Mouse (Mus musculus) midbrain, postnatal 0 days (tissue): ENCODE measurements around the gene Sp6. TPM values are rescaled to one million over a fixed set of nuclear protein-coding genes. Genes with fewer than 3 reads are reported as not detected.

Source experiments
- ATAC-seq: fragments of 200-750 bp; cut with Nextera tagmentation; 2 replicates; pipeline ENCODE4 v1.8.0; 2017; ENCODE audit warnings: moderate number of reproducible peaks, mild to moderate bottlenecking, moderate TSS enrichment, moderate library complexity; ENCODE audit not compliant: low FRiP score
- DNase-seq: peaks from one replicate; pipeline ENCODE4 v3.0.0-alpha.2; 2015; ENCODE audit warnings: low spot score
- H3K27ac ChIP-seq: fragments of 300-500 bp; sonication (generic); 2 replicates; pipeline ENCODE4 v1.5.1; 2014; ENCODE audit warnings: low read depth, mild to moderate bottlenecking, low read length, mixed read lengths
- H3K27me3 ChIP-seq: fragments of 300-500 bp; sonication (generic); 2 replicates; pipeline ENCODE4 v1.6.1; 2014; ENCODE audit warnings: low read length, control low read depth, mixed read lengths; ENCODE audit not compliant: insufficient read depth
- H3K36me3 ChIP-seq: fragments of 300-500 bp; sonication (generic); 2 replicates; pipeline ENCODE4 v1.6.1; 2014; ENCODE audit warnings: low read length, control low read depth, mixed read lengths; ENCODE audit not compliant: insufficient read depth
- H3K4me1 ChIP-seq: fragments of 300-500 bp; sonication (generic); 2 replicates; pipeline ENCODE4 v1.6.1; 2014; ENCODE audit warnings: mild to moderate bottlenecking, control low read depth, antibody characterized with exemption, low read length, mixed read lengths; ENCODE audit not compliant: insufficient read depth
- H3K4me2 ChIP-seq: fragments of 300-500 bp; sonication (generic); 2 replicates; pipeline ENCODE4 v1.6.1; 2014; ENCODE audit warnings: low read depth, mild to moderate bottlenecking, low read length, mixed read lengths; ENCODE audit not compliant: poor library complexity, severe bottlenecking
- H3K4me3 ChIP-seq: fragments of 300-500 bp; sonication (generic); 2 replicates; pipeline ENCODE4 v1.5.1; 2014; ENCODE audit warnings: low read depth, mild to moderate bottlenecking, low read length, moderate library complexity
- H3K9ac ChIP-seq: fragments of 300-500 bp; sonication (generic); replicated peaks from 2 replicates; pipeline ENCODE4 v1.6.1; 2014; ENCODE audit warnings: mild to moderate bottlenecking, low read length, moderate library complexity, mixed read lengths; ENCODE audit not compliant: poor library complexity, severe bottlenecking
- H3K9me3 ChIP-seq: fragments of 300-500 bp; sonication (generic); 2 replicates; pipeline ENCODE4 v1.6.1; 2016; ENCODE audit warnings: low read length, control low read depth
- CTCF ChIP-seq: IDR thresholded peaks from 2 replicates; pipeline ENCODE4 v1.5.1; 2016; ENCODE audit warnings: antibody characterized with exemption, mild to moderate bottlenecking
- WGBS: fragments of 180-500 bp; shearing (Covaris S2); extraction: QIAGEN DNeasy Blood & Tissue Kit; methylation state at CpG from one replicate; pipeline ENCODE4 v1.1.7; 2014; 5-methylcytosine and 5-hydroxymethylcytosine counted together
- polyA plus RNA-seq: library from polyadenylated mRNA; unstranded; fragments of >200 nt; fragmentation: Nextera tagmentation; extraction: Ambion mirVana; gene quantifications from 2 replicates; pipeline ENCODE4 v1.2.1, GENCODE M21; 2015
- total RNA-seq: library from RNA; depleted of rRNA; stranded (reverse); fragments of >200 nt; gene quantifications from 2 replicates; pipeline ENCODE4 v1.2.3, GENCODE M21; 2014

The Sp6 gene
- total and polyA plus RNA-seq, 2 experiments from 2014 or later: 0.33 to 0.51 TPM

GRCm38 (mm10) chr11:97031977-97032376 is 18.8 kb downstream of the Sp6 start:
- WGBS: 86% methylated on average over 12 of the region's 12 CpGs
- H3K27ac ChIP-seq: no peak overlapping the region
- no peaks in the 10 kb centered on the region for H3K27me3 ChIP-seq
- H3K36me3 ChIP-seq: 0 out of 2 replicates have a peak, but pooled peaks cover 2% of the 10 kb centered on the region
- H3K4me2 ChIP-seq: no peak overlapping the region
- H3K4me1 ChIP-seq: no peaks in the 10 kb centered on the region; the same call in 1 of the 2 replicates
- TF ChIP-seq CTCF: no peak
- H3K9ac ChIP-seq: no peak overlapping the region
- no peak overlapping the region for H3K4me3 ChIP-seq
- DNase-seq: no peak
- H3K9me3 ChIP-seq: no peaks in the 10 kb centered on the region
- ATAC-seq: no peak

GRCm38 (mm10) chr11:97032499-97032898 is 19.3 kb downstream of the Sp6 start:
- no peaks in the 10 kb centered on the region for H3K9me3 ChIP-seq
- no peak overlapping the region for H3K9ac ChIP-seq
- no peak overlapping the region for H3K4me2 ChIP-seq
- 97% methylated on average over 4 of the region's 4 CpGs for WGBS
- 0 out of 2 replicates have a peak, but pooled peaks cover 2% of the 10 kb centered on the region for H3K36me3 ChIP-seq
- no peak for TF ChIP-seq CTCF
- no peaks in the 10 kb centered on the region; the same call in 1 of the 2 replicates for H3K4me1 ChIP-seq
- H3K27me3 ChIP-seq: no peaks in the 10 kb centered on the region
- DNase-seq: no peak
- H3K4me3 ChIP-seq: no peak overlapping the region
- no peak overlapping the region for H3K27ac ChIP-seq
- ATAC-seq: no peak

GRCm38 (mm10) chr11:97033781-97034180 is 20.6 kb downstream of the Sp6 start:
- no peak overlapping the region for H3K4me3 ChIP-seq
- 86% methylated on average over 4 of the region's 4 CpGs for WGBS
- DNase-seq (no peak), ATAC-seq (no peak)
- H3K9me3 ChIP-seq: no peaks in the 10 kb centered on the region
- no peaks in the 10 kb centered on the region for H3K27me3 ChIP-seq
- no peak overlapping the region for H3K27ac ChIP-seq
- H3K36me3 ChIP-seq: 0 out of 2 replicates have a peak, but pooled peaks cover 2% of the 10 kb centered on the region
- no peak overlapping the region for H3K9ac ChIP-seq
- no peak for TF ChIP-seq CTCF
- no peaks in the 10 kb centered on the region; the same call in 1 of the 2 replicates for H3K4me1 ChIP-seq
- no peak overlapping the region for H3K4me2 ChIP-seq

- DNase-seq (no peak), ATAC-seq (no peak)
- no peaks in the 10 kb centered on the region for H3K4me1 ChIP-seq
- no peaks in the 10 kb centered on the region for H3K9me3 ChIP-seq
- no peaks in the 10 kb centered on the region for H3K27me3 ChIP-seq
- H3K4me3 ChIP-seq: no peak overlapping the region
- no peak overlapping the region for H3K4me2 ChIP-seq
- TF ChIP-seq CTCF: no peak
- H3K36me3 ChIP-seq: 0 out of 2 replicates have a peak, but pooled peaks cover 2% of the 10 kb centered on the region
- 72% methylated on average over 5 of the region's 5 CpGs for WGBS
- no peak overlapping the region for H3K9ac ChIP-seq
- no peak overlapping the region for H3K27ac ChIP-seq
Measured at GRCm38 (mm10) chr11:97036141-97036540, 22.9 kb downstream of the Sp6 start.

GRCm38 (mm10) chr11:97038881-97039280 is 25.7 kb downstream of the Sp6 start:
- Histone ChIP-seq H3K4me3 (no peak overlapping the region), H3K4me1 (no peaks in the 10 kb centered on the region), H3K9me3 (no peaks in the 10 kb centered on the region), H3K9ac (no peak overlapping the region; the same call in 1 of the 2 replicates), H3K27ac (no peak overlapping the region), H3K36me3 (no peaks in the 10 kb centered on the region), H3K4me2 (no peak overlapping the region), H3K27me3 (no peaks in the 10 kb centered on the region)
- no peak for DNase-seq
- no peak for TF ChIP-seq CTCF
- 68% methylated on average over 7 of the region's 7 CpGs for WGBS
- ATAC-seq: no peak

GRCm38 (mm10) chr11:97040301-97041021 is 27.3 kb downstream of the Sp6 start:
- H3K36me3 ChIP-seq: 0 out of 2 replicates have a peak, but pooled peaks cover 3% of the 10 kb centered on the region
- H3K9me3 ChIP-seq: no peaks in the 10 kb centered on the region
- no peaks in the 10 kb centered on the region for H3K27me3 ChIP-seq
- DNase-seq (no peak), ATAC-seq (no peak)
- no peaks in the 10 kb centered on the region for H3K4me1 ChIP-seq
- 47% methylated on average over 12 of the region's 12 CpGs for WGBS
- peak overlapping the region; percentile 68 for H3K4me2 ChIP-seq
- H3K27ac ChIP-seq: no peak overlapping the region
- H3K9ac ChIP-seq: 0 out of 2 replicates have a peak overlapping the region, but pooled peaks have one; percentile 34
- H3K4me3 ChIP-seq: peak overlapping the region; percentile 72
- TF ChIP-seq CTCF: no peak
